Mouse (Mus musculus) C2C12 (cell line): ENCODE results near the gene Abhd2. TPM values are rescaled to one million over a fixed set of nuclear protein-coding genes. Genes with fewer than 3 reads are reported as not detected.

Experiments used
- H3K27me3 ChIP-seq: one replicate; pipeline ENCODE4 v1.6.1; 2011; ENCODE audit not compliant: control insufficient read depth, insufficient read depth, insufficient read length
- H3K36me3 ChIP-seq: one replicate; pipeline ENCODE4 v1.6.1; 2011; ENCODE audit not compliant: control insufficient read depth, insufficient read depth
- H3K4me3 ChIP-seq: one replicate; pipeline ENCODE4 v1.5.1; 2011; ENCODE audit warnings: mild to moderate bottlenecking, control low read depth; ENCODE audit not compliant: poor library complexity, insufficient read depth, severe bottlenecking
- H3K79me2 ChIP-seq: one replicate; pipeline ENCODE4 v1.6.1; 2011; ENCODE audit not compliant: control insufficient read depth, insufficient read depth
- H3K79me3 ChIP-seq: one replicate; pipeline ENCODE4 v1.6.1; 2011; ENCODE audit warnings: low read depth, control low read depth
- H3ac ChIP-seq: one replicate; pipeline ENCODE3; 2011; ENCODE audit warnings: low read depth; ENCODE audit not compliant: control insufficient read depth, insufficient read length
- CEBPB ChIP-seq: IDR thresholded peaks from one replicate; pipeline ENCODE4 v1.6.1; 2011; ENCODE audit warnings: low read depth, mild to moderate bottlenecking, control low read depth, moderate library complexity
- CTCF ChIP-seq: IDR thresholded peaks from one replicate; pipeline ENCODE4 v1.5.1; 2011; ENCODE audit not compliant: control insufficient read depth, insufficient read depth, insufficient read length
- FOSL1 ChIP-seq: IDR thresholded peaks from one replicate; pipeline ENCODE4 v1.8.0; 2011; ENCODE audit warnings: mild to moderate bottlenecking, low read length; ENCODE audit not compliant: poor library complexity, insufficient read depth, severe bottlenecking
- MAX ChIP-seq: IDR thresholded peaks from one replicate; pipeline ENCODE4 v1.6.1; 2011; ENCODE audit warnings: mild to moderate bottlenecking, control low read depth
- MYOD1 ChIP-seq: IDR thresholded peaks from one replicate; pipeline ENCODE4 v1.6.1; 2011; ENCODE audit warnings: low read depth; ENCODE audit not compliant: control insufficient read depth, insufficient read length
- MYOG ChIP-seq: IDR thresholded peaks from one replicate; pipeline ENCODE4 v1.6.1; 2011; ENCODE audit not compliant: control insufficient read depth, insufficient read length; ENCODE audit errors: extremely low read depth
- USF1 ChIP-seq: IDR thresholded peaks from one replicate; pipeline ENCODE4 v1.6.1; 2011; ENCODE audit warnings: low read depth, mild to moderate bottlenecking, control low read depth, moderate library complexity
- polyA plus RNA-seq: library from polyadenylated mRNA; unstranded; fragments of >200 nt; fragmentation: generic; extraction: Trizol; gene quantifications from one replicate; pipeline ENCODE4 v1.2.1, GENCODE M21; 2012; ENCODE audit warnings: missing spikeins

Gene Abhd2
- polyA plus RNA-seq, 1 experiment = 28.3 TPM

DNA sequence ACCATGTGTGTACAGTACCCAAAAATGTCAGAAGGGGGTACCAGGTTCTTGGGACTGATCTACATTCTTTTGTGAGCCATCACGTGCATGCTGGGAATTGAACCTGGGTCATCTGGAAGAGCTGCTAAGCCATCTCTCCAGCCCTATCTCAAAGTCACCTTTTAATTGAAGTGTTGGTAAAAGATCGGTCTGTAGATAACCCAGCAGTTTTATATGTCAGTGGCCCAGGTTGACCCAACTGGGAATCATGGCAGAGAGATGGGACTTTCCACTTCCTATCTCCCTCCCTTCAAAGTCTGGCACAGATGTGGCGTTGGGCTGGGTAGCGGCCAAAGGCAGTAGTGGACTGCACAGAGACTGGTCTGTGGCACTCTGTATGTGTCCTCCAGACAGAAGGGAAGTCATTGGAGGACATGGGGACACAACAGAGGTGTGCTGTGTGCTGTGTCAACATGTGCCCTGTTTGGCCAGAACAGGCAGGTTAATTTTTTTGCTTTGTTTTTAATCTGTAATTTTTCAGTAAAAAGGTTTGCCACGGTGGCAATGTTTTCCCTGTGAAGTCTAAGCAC lies 38.5 kb downstream of the Abhd2 start:
- Histone ChIP-seq H3K27me3 (no peaks in the 10 kb centered on the region), H3K79me3 (peaks cover 74% of the 10 kb centered on the region), H3ac (no peak overlapping the region), H3K79me2 (peaks cover 100% of the 10 kb centered on the region), H3K36me3 (peaks cover 3% of the 10 kb centered on the region), H3K4me3 (no peak overlapping the region)
- TF ChIP-seq CEBPB (no peak), MYOG (no peak), MYOD1 (no peak), USF1 (no peak), CTCF (no peak), FOSL1 (no peak), MAX (no peak)

DNA sequence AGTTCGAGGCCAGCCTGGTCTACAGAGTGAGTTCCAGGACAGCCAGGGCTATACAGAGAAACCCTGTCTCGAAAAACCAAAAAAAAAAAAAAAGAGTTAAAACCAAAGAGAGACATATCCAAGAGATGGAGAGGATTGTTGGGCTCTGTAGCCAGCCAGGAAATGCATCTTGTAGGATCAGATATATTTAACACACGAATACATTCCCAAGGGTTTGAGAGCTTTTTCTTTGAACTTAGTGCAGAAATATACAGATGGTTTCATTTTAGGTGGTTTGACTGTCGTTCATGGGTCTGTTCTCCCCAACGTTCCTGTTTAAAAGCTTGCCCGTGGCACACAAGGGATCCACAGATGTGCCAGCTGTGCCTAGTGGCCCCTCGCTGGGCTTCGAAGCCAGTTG lies 39.2 kb downstream of the Abhd2 start:
- peaks cover 72% of the 10 kb centered on the region for H3K79me3 ChIP-seq
- H3K36me3 ChIP-seq = peaks cover 3% of the 10 kb centered on the region
- H3K27me3 ChIP-seq = no peaks in the 10 kb centered on the region
- peaks cover 100% of the 10 kb centered on the region for H3K79me2 ChIP-seq
- no peak for TF ChIP-seq MAX
- no peak for TF ChIP-seq USF1
- TF ChIP-seq CEBPB = no peak
- TF ChIP-seq MYOG = no peak
- TF ChIP-seq CTCF = no peak
- no peak for TF ChIP-seq MYOD1
- TF ChIP-seq FOSL1 = no peak
- no peak overlapping the region for H3K4me3 ChIP-seq
- no peak overlapping the region for H3ac ChIP-seq

- Histone ChIP-seq H3ac (no peak overlapping the region), H3K4me3 (no peak overlapping the region), H3K27me3 (no peaks in the 10 kb centered on the region), H3K79me3 (peaks cover 75% of the 10 kb centered on the region), H3K79me2 (peaks cover 100% of the 10 kb centered on the region), H3K36me3 (peaks cover 3% of the 10 kb centered on the region)
- TF ChIP-seq MYOD1 (no peak), MAX (no peak), MYOG (no peak), FOSL1 (no peak), USF1 (no peak), CTCF (no peak), CEBPB (no peak)
Measured at GRCm38 (mm10) chr7:79313519-79314059, 40.6 kb downstream of the Abhd2 start.

GRCm38 (mm10) chr7:79314517-79314916 lies 41.5 kb downstream of the Abhd2 start:
- H3K79me2 ChIP-seq = peaks cover 100% of the 10 kb centered on the region
- TF ChIP-seq MAX (no peak), CTCF (no peak), MYOD1 (no peak), USF1 (no peak), CEBPB (no peak), MYOG (no peak), FOSL1 (no peak)
- H3K79me3 ChIP-seq = peaks cover 74% of the 10 kb centered on the region

GRCm38 (mm10) chr7:79315149-79315548 lies 42.1 kb downstream of the Abhd2 start:
- Histone ChIP-seq H3K79me2 (peaks cover 100% of the 10 kb centered on the region), H3ac (no peak overlapping the region), H3K36me3 (peaks cover 3% of the 10 kb centered on the region), H3K27me3 (no peaks in the 10 kb centered on the region), H3K79me3 (peaks cover 77% of the 10 kb centered on the region), H3K4me3 (no peak overlapping the region)
- TF ChIP-seq MYOD1 (no peak), FOSL1 (no peak), MAX (no peak), CTCF (no peak)

More at GRCm38 (mm10) chr7:79314517-79314916, 41.5 kb downstream of the Abhd2 start:
- Histone ChIP-seq H3ac (no peak overlapping the region), H3K27me3 (no peaks in the 10 kb centered on the region), H3K4me3 (no peak overlapping the region), H3K36me3 (peaks cover 3% of the 10 kb centered on the region)

GRCm38 (mm10) chr7:79316069-79316695 lies 43.2 kb downstream of the Abhd2 start:
- TF ChIP-seq MYOD1 (no peak), MAX (no peak), CTCF (no peak), USF1 (no peak), CEBPB (no peak), MYOG (no peak), FOSL1 (no peak)
- no peaks in the 10 kb centered on the region for H3K27me3 ChIP-seq
- H3K79me3 ChIP-seq = peaks cover 73% of the 10 kb centered on the region
- H3K36me3 ChIP-seq = peaks cover 3% of the 10 kb centered on the region
- no peak overlapping the region for H3ac ChIP-seq
- peaks cover 100% of the 10 kb centered on the region for H3K79me2 ChIP-seq
- no peak overlapping the region for H3K4me3 ChIP-seq
